Mouse (Mus musculus) bone marrow macrophage, adult 2 months (primary cell): ENCODE results near the gene Arrdc3.

Experiments used
- CTCF ChIP-seq: IDR thresholded peaks from 2 replicates; pipeline ENCODE4 v1.5.1; 2012; ENCODE audit warnings: low read depth, mild to moderate bottlenecking, low read length, moderate library complexity
- POLR2A ChIP-seq: IDR thresholded peaks from 2 replicates; pipeline ENCODE4 v1.6.1; 2012; ENCODE audit warnings: mild to moderate bottlenecking, low read depth, low read length, borderline replicate concordance

- TF ChIP-seq CTCF (no peak), POLR2A (peak; percentile 99)
Measured at GRCm38 (mm10) chr13:80883190-80883589, at the start of gene Arrdc3.
